Comparison of ENCODE assay signal across 12 mouse cellular contexts in the genomic region with DNA sequence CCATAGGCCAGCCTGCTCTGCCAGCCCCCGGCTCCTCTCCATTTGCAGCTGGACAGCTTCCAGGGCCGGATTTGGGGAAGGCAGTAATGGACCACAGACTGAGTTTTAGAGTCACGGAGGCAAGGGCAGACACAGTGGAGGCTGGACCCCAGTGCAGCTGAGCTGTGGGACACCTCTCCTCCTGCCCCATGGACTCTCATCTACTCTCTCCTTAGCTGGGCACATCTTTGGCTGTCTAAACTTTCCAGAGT.
DNase-seq lines count a peak whose midpoint lies in the region; ATAC-seq and TF ChIP-seq lines count a peak whose summit lies in the region.
"Had no signal": no experiment of that assay in that cellular context is flagged by ENCODE, and none has a peak within 500 bp of the region (broad histone marks: within the 10 kb centered on the region; RNA-seq: fewer than 3 reads in every experiment).

No protein-coding gene starts in this region.

- H3K27me3 ChIP-seq in neural tube, embryonic 11.5 days (ENCODE audit: control insufficient read depth, insufficient read depth, low read length), result no peaks in the 10 kb centered on the region
- no peaks in the 10 kb centered on the region for H3K27me3 ChIP-seq in forebrain, embryonic 16.5 days (replicated peaks; ENCODE audit: control insufficient read depth, insufficient read depth, low read length)
- no peaks in the 10 kb centered on the region; the same call in 1 of the 2 replicates for H3K27me3 ChIP-seq in midbrain, embryonic 11.5 days (ENCODE audit: control insufficient read depth, insufficient read depth, low read length)
- H3K27me3 ChIP-seq in liver, embryonic 12.5 days (replicated peaks), result peaks cover 43% of the 10 kb centered on the region

- H3K9me3 ChIP-seq in neural tube, embryonic 11.5 days (ENCODE audit: control insufficient read depth, low read length), result no peaks in the 10 kb centered on the region
- no peaks in the 10 kb centered on the region for H3K9me3 ChIP-seq in forebrain, embryonic 16.5 days (ENCODE audit: control insufficient read depth, low read length)
- H3K9me3 ChIP-seq in midbrain, embryonic 11.5 days (ENCODE audit: control insufficient read depth, low read length), result no peaks in the 10 kb centered on the region
- H3K9me3 ChIP-seq in liver, embryonic 12.5 days (replicated peaks), result no peaks in the 10 kb centered on the region

- H3K36me3 ChIP-seq in neural tube, embryonic 11.5 days (ENCODE audit: control insufficient read depth, insufficient read depth, low read length), result no peaks in the 10 kb centered on the region
- H3K36me3 ChIP-seq in forebrain, embryonic 16.5 days (ENCODE audit: control insufficient read depth, insufficient read depth), result no peaks in the 10 kb centered on the region
- H3K36me3 ChIP-seq in midbrain, embryonic 11.5 days (ENCODE audit: control insufficient read depth, insufficient read depth, low read length), result no peaks in the 10 kb centered on the region
- no peaks in the 10 kb centered on the region for H3K36me3 ChIP-seq in liver, embryonic 12.5 days

- TF ChIP-seq POLR2A in olfactory bulb, adult 2 months (IDR thresholded peaks at IDR 0.05; ENCODE audit: insufficient read depth, low read depth, low read length), result no peak

- 33% methylated on average over 3 of the region's 3 CpGs for WGBS in neural tube, embryonic 11.5 days
- 3% methylated on average over 3 of the region's 3 CpGs for WGBS in forebrain, embryonic 16.5 days
- 8% methylated on average over 3 of the region's 3 CpGs for WGBS in midbrain, embryonic 11.5 days
- 45% methylated on average over 3 of the region's 3 CpGs for WGBS in olfactory bulb, adult 2 months
- WGBS in liver, embryonic 12.5 days (ENCODE audit: insufficient replicate concordance), result 35% methylated on average over 3 of the region's 3 CpGs

- DNase-seq in neural tube, embryonic 11.5 days (ENCODE audit: low spot score), result no peak
- DNase-seq in neural tube, embryonic 10.5 days (ENCODE audit: extremely low spot score, low spot score), result no peak
- no peak for DNase-seq in midbrain, embryonic 11.5 days (ENCODE audit: low spot score, missing footprints)
- DNase-seq in layer of hippocampus, postnatal 14 days (ENCODE audit: low spot score in 2 of 2), result no peak
- DNase-seq: cerebellum, adult 8-10 months; kidney, adult 11 months; thymus, postnatal 14 days had no signal

- H3K27ac ChIP-seq in neural tube, embryonic 11.5 days (ENCODE audit: low read depth, low read length), result peak overlapping the region; percentile 88
- H3K27ac ChIP-seq in forebrain, embryonic 16.5 days (ENCODE audit: low read length), result peak overlapping the region; percentile 84
- peak overlapping the region; percentile 90 for H3K27ac ChIP-seq in midbrain, embryonic 11.5 days (ENCODE audit: low read depth, low read length)
- peak overlapping the region; percentile 28; the same call in 1 of the 2 replicates for H3K27ac ChIP-seq in olfactory bulb, adult 2 months (ENCODE audit: insufficient read depth, low read depth, low read length)
- no peak overlapping the region for H3K27ac ChIP-seq in liver, embryonic 12.5 days
- H3K27ac ChIP-seq: macrophage had no signal

- H3K9ac ChIP-seq in neural tube, embryonic 11.5 days (ENCODE audit: low read length), result peak overlapping the region; percentile 39
- H3K9ac ChIP-seq in forebrain, embryonic 16.5 days (replicated peaks; ENCODE audit: low read depth, low read length), result peak overlapping the region; percentile 15; the same call in 1 of the 2 replicates
- H3K9ac ChIP-seq in midbrain, embryonic 11.5 days (ENCODE audit: low read length), result peak overlapping the region; percentile 51
- H3K9ac ChIP-seq in liver, embryonic 12.5 days, result no peak overlapping the region

- TF ChIP-seq CTCF in olfactory bulb, adult 2 months (IDR thresholded peaks at IDR 0.05; ENCODE audit: insufficient read depth, low read depth, low read length), result no peak

- peaks cover 46% of the 10 kb centered on the region for H3K4me1 ChIP-seq in neural tube, embryonic 11.5 days (ENCODE audit: control insufficient read depth, insufficient read depth, low read length)
- H3K4me1 ChIP-seq in forebrain, embryonic 16.5 days (replicated peaks; ENCODE audit: control insufficient read depth, insufficient read depth, low read length), result peaks cover 63% of the 10 kb centered on the region
- peaks cover 64% of the 10 kb centered on the region for H3K4me1 ChIP-seq in midbrain, embryonic 11.5 days (ENCODE audit: control insufficient read depth, insufficient read depth, low read length)
- peaks cover 54% of the 10 kb centered on the region for H3K4me1 ChIP-seq in olfactory bulb, adult 2 months (ENCODE audit: control insufficient read depth, insufficient read depth, low read length)
- H3K4me1 ChIP-seq in liver, embryonic 12.5 days, result no peaks in the 10 kb centered on the region

- no peak overlapping the region for H3K4me2 ChIP-seq in neural tube, embryonic 11.5 days (ENCODE audit: low read depth)
- H3K4me2 ChIP-seq in forebrain, embryonic 16.5 days (ENCODE audit: low read length), result no peak overlapping the region
- H3K4me2 ChIP-seq in midbrain, embryonic 11.5 days, result peak overlapping the region; percentile 17; the same call in 1 of the 2 replicates
- H3K4me2 ChIP-seq in liver, embryonic 12.5 days, result no peak overlapping the region

- H3K4me3 ChIP-seq in neural tube, embryonic 11.5 days (ENCODE audit: low read depth, low read length), result no peak overlapping the region
- H3K4me3 ChIP-seq in forebrain, embryonic 16.5 days (replicated peaks; ENCODE audit: low read length), result no peak overlapping the region
- H3K4me3 ChIP-seq in midbrain, embryonic 11.5 days (ENCODE audit: low read depth, low read length), result no peak overlapping the region
- no peak overlapping the region for H3K4me3 ChIP-seq in olfactory bulb, adult 2 months (ENCODE audit: insufficient read depth, low read depth, low read length)
- H3K4me3 ChIP-seq in liver, embryonic 12.5 days, result no peak overlapping the region

- no peak for ATAC-seq in neural tube, embryonic 11.5 days (ENCODE audit: insufficient read depth, low FRiP score, low TSS enrichment)
- no peak for ATAC-seq in forebrain, embryonic 16.5 days
- no peak for ATAC-seq in midbrain, embryonic 11.5 days (ENCODE audit: low FRiP score)
- ATAC-seq in liver, embryonic 12.5 days, result no peak
- ATAC-seq: activated CD4-positive, CD25-positive, alpha-beta regulatory T cell, adult 4 months had no signal
